Mouse (Mus musculus) forelimb bud, embryonic 11.5 days (tissue): ENCODE results near the gene Tnfsf13.
A peak's percentile ranks its signal among the peaks of the same experiment; 100 is the strongest.

Source experiments
- DNase-seq: peaks from one replicate; pipeline ENCODE4 v3.0.0-alpha.2; 2012; ENCODE audit warnings: low read depth, low spot score

Tnfsf13 gene

GRCm38 (mm10) chr11:69681314-69682208, 4.0 kb downstream of the Tnfsf13 start, which contains the start of gene Senp3:
Gene Senp3, minus strand, starts transcription at chr11:69682084.
- DNase-seq = peak; percentile 98

GRCm38 (mm10) chr11:69680136-69680855, 5.3 kb downstream of the Tnfsf13 start:
- DNase-seq = no peak

- no peak for DNase-seq
Measured at GRCm38 (mm10) chr11:69679144-69679543, 6.4 kb downstream of the Tnfsf13 start.

- peak; percentile 100 for DNase-seq
Measured at GRCm38 (mm10) chr11:69672211-69672706, 13.3 kb downstream of the Tnfsf13 start, which contains the start of gene Eif4a1. Gene Eif4a1, minus strand, starts transcription at chr11:69672423.

- no peak for DNase-seq
Measured at GRCm38 (mm10) chr11:69671726-69672124, 13.9 kb downstream of the Tnfsf13 start.

GRCm38 (mm10) chr11:69670786-69671725, 14.5 kb downstream of the Tnfsf13 start:
- DNase-seq = peak; percentile 93

GRCm38 (mm10) chr11:69666665-69667005, 18.9 kb downstream of the Tnfsf13 start:
- DNase-seq = no peak

GRCm38 (mm10) chr11:69665961-69666664, 19.5 kb downstream of the Tnfsf13 start, which contains the start of gene Cd68:
Gene Cd68, minus strand, starts transcription at chr11:69666153.
- DNase-seq = peak; percentile 48

GRCm38 (mm10) chr11:69665457-69665960, 20.1 kb downstream of the Tnfsf13 start:
- DNase-seq = no peak

- DNase-seq = no peak
Measured at GRCm38 (mm10) chr11:69664841-69665240, 20.7 kb downstream of the Tnfsf13 start.

- DNase-seq = no peak
Measured at GRCm38 (mm10) chr11:69663795-69664194, 21.8 kb downstream of the Tnfsf13 start.

GRCm38 (mm10) chr11:69662967-69663671, 22.5 kb downstream of the Tnfsf13 start:
- DNase-seq = no peak

GRCm38 (mm10) chr11:69662213-69662966, 23.2 kb downstream of the Tnfsf13 start, which contains the start of gene Mpdu1:
Gene Mpdu1, minus strand, starts transcription at chr11:69662642.
- DNase-seq = peak; percentile 98

- DNase-seq = no peak
Measured at GRCm38 (mm10) chr11:69661221-69661881, 24.2 kb downstream of the Tnfsf13 start.

GRCm38 (mm10) chr11:69657462-69657881, 28.1 kb downstream of the Tnfsf13 start:
- no peak for DNase-seq

GRCm38 (mm10) chr11:69656617-69657461, 28.7 kb downstream of the Tnfsf13 start:
- peak; percentile 81 for DNase-seq

GRCm38 (mm10) chr11:69656065-69656455, 29.5 kb downstream of the Tnfsf13 start:
- DNase-seq = no peak
